Mouse (Mus musculus) left cerebral cortex, adult 11 months (tissue): ENCODE results near the gene Trim7.
A peak's percentile ranks its signal among the peaks of the same experiment; 100 is the strongest.
"Not testable (repeated sequence)": the region's sequence is repeated elsewhere in the genome, so short reads cannot be mapped to it uniquely, and the experiment has no call there.

Experiments used
- DNase-seq: peaks from one replicate; pipeline ENCODE4 v3.0.0; 2022; ENCODE audit warnings: low spot score

Gene Trim7

DNA sequence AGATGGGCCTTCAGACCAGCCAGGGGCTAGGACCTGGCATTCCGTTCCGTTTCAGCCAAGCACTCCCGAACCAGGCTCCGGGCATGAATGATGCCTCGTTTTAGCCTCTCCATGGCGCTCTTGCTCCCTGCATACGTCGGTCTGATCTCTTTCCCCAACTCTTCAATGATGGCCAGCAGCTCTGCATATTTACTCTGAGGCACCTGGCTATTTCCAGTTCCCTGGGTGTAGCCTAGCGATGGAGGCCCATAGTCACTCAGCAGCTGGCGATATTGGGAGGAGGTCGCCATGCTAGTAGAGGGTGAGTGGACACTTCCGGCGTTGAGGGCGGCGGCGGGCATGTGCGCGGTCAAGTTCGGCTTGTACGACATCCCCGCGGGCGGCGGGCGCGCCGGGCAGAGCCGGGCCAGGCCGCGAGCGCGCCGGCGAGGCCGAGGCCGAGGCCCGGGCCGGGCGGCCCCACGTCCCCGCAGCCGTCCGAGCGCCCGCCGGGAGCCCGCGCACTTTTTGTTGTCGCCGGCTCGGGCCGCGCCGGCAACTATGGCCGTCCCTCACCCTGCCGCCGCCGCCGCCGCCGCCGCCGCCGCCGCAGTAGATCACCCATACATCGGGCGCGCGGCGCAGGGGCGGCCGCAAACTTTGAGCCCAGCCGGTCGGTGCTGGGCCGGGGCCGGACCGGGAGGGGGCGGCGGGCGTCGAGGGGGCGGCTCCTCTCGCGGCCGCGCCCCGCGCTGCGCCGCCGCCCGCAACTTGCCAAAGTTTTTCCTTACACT, at the start of gene Trim7, which contains the start of gene Gm12184:
Gene Trim7 (plus strand): TSS at position 162 of the 773 bp plus-strand sequence.
Gene Gm12184 (minus strand): TSS at position 677 of the 773 bp plus-strand sequence.
- not testable (repeated sequence) for DNase-seq

DNA sequence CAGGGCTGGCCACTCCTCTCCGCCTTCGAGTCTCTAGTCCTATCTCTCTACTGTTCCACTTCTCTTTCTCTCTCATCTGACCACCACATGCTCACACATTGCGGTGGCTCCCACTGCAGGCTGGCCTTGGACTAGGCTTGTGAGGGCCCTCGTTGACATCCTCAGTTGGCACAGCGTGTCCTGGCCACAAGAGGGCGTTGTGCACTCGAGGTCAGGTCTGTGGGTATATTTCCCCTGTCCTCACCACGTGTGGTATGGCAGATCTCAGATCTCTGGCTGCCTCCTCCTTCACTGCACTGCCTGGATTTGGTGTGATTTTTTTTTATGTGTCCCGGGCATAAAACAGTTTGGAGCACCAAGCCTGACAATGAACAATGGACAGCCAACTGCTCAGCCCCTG, 49.3 kb upstream of the Trim7 start:
- no peak for DNase-seq

- no peak for DNase-seq
Measured at GRCm38 (mm10) chr11:48777303-48777702, 48.6 kb upstream of the Trim7 start.

- DNase-seq = no peak
Measured at GRCm38 (mm10) chr11:48779450-48779849, 46.5 kb upstream of the Trim7 start.

GRCm38 (mm10) chr11:48782243-48782642, 43.7 kb upstream of the Trim7 start:
- DNase-seq = no peak

- no peak for DNase-seq
Measured at GRCm38 (mm10) chr11:48787455-48788211, 38.3 kb upstream of the Trim7 start.

GRCm38 (mm10) chr11:48788311-48789089, 37.4 kb upstream of the Trim7 start:
- peak; percentile 51 for DNase-seq

- DNase-seq = no peak
Measured at GRCm38 (mm10) chr11:48789215-48789614, 36.7 kb upstream of the Trim7 start.

- DNase-seq = peak; percentile 74
Measured at GRCm38 (mm10) chr11:48789973-48790823, 35.7 kb upstream of the Trim7 start.

DNA sequence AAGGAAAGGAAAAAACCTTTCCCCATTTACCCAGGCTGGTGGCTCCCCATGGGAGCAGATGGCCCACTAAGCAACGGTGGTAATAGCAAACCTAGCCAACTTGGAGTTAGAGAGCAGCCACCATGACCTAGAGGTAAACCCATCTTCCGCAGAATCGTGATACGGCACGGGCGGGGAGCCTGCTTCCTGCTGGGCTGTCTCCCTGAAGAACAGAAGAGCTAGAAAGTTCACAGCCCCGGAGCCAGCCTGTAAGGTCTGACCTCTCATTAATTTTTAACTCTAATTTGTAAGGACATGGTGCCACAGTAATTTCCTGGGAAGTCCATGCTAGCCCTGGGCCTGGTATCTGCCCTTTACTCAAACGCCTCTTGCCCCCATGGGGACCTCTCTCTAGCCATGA, 35.0 kb upstream of the Trim7 start:
- DNase-seq = no peak

GRCm38 (mm10) chr11:48791894-48792293, 34.0 kb upstream of the Trim7 start:
- not testable (repeated sequence) for DNase-seq

- DNase-seq = no peak
Measured at GRCm38 (mm10) chr11:48793184-48793583, 32.8 kb upstream of the Trim7 start.

- no peak for DNase-seq
Measured at GRCm38 (mm10) chr11:48795221-48795620, 30.7 kb upstream of the Trim7 start.

GRCm38 (mm10) chr11:48796290-48796689, 29.6 kb upstream of the Trim7 start:
- no peak for DNase-seq

DNA sequence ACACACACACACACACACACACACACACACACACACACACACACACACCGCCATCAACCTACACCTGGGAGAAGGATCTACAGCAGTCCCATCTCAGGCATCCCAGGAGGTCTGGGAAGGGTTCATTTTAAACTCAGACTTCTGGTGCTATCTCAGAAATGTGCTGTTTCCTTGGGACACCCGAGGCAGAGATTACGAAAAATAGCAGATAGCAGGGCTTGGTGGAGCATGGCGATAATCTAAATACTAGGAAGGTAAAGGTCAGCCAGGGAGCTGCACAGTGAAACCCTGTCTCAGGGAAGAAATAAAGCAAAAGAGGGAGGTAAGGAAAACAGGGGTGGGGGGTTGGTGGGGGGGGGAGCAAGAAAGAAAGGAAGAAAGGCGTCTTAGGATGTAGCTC, 28.7 kb upstream of the Trim7 start:
- DNase-seq = no peak

DNA sequence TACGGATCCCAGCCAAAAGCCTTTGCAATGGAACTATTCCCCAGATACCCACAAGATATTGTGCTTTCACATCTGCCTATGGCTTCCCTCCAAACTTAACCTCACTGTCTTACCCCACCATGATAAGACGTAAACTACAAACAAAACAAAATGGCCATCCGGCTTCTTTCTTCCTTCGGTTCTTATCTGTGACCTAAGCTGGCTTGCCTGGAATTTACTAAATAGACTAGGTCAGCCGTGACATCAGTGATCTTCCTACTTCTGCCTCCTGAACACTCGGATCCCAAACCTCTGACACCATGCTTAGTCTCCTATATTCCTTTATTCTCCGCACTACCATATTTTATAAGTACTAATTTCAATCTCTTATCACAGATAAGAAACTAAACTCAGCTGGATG, 27.6 kb upstream of the Trim7 start:
- no peak for DNase-seq

GRCm38 (mm10) chr11:48798984-48799920, 26.7 kb upstream of the Trim7 start:
- DNase-seq = no peak

DNA sequence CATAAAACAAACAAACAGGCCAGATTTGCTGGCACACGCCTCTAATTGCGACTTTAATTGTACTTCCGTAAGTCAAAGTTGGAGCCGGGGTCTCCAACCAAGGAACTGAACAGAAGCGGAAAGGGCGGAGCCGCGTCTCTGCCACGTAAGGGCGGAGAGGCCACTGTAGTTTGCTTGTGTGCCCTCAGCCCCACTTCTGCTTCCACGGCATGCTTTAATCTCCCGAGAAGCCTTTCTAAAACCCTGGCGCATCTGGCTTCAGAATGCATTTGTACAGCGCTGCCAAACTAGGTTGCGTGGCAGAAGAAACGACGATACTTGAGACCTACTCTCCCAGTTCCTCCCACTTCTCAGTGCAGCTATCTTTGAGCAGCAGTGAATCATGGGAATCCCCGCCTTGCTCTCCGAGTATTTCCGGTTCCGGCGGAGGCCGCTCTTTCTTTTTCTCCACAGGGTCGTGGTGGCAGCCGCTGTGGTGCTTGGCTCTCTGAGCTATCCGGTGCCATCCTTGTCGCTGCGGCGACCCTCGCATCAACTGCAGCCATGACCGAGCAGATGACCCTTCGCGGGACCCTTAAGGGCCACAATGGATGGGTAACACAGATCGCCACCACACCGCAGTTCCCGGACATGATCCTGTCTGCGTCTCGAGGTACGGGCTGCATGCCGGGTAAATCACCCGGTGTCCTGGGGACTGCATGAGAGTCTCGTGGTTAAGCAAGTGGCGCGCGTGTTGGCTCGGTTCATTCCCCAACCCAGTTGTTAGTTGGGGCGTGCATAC, 25.8 kb upstream of the Trim7 start, which contains the start of gene Rack1:
Gene Rack1 (plus strand): TSS at position 412 of the 781 bp plus-strand sequence.
- DNase-seq = peak; percentile 77
